Mouse (Mus musculus): ENCODE results near the gene Tmpo.

Tmpo gene

DNA sequence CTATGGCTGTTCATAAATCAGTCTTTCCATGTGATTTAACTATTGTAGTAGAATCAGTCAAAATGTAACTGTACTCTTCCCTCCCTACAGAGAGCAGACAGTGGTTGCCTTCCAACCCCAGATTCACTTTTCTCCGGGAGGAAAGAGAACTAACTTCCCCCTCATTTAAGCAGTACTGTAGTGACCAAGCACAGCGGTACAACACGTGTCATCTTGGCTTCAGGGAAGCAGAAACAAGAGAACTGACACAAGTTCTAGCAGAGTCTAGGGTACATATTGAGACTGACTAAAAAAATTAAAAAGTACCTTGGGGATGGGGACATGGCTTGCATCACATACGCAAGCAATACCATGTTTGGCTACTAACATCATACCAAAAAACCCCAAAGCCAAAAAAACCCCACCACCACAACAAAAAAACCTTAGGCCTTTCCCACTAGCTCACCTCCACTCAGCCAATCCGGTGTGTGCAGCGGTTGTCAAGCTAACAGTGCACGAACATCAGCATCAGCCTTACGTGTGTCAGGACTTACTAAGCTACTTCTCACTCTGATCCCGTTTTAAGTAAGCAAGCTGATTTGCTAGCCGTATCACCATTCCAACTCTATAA is 27.1 kb downstream of the Tmpo start:
- no peak for DNase-seq

DNA sequence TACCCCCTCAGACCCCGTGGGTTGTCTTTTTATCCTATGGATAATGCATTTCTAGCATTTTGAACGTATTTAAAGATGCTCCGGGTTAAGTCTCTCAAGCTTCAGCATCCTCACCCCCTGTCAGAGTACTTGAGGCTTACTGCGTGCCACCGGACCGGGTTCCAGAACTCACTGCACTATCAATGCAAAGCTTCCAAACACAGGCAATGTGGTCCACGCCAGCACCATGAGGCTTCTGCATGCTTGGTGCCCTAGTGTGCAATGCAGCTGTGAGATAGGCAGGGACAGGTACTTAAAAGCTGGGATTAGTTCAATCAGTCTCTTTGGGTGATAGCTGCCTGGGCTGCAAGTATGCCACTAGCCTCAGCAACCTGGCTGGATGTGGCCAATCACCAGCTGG is 35.7 kb downstream of the Tmpo start:
- DNase-seq, result no peak

DNA sequence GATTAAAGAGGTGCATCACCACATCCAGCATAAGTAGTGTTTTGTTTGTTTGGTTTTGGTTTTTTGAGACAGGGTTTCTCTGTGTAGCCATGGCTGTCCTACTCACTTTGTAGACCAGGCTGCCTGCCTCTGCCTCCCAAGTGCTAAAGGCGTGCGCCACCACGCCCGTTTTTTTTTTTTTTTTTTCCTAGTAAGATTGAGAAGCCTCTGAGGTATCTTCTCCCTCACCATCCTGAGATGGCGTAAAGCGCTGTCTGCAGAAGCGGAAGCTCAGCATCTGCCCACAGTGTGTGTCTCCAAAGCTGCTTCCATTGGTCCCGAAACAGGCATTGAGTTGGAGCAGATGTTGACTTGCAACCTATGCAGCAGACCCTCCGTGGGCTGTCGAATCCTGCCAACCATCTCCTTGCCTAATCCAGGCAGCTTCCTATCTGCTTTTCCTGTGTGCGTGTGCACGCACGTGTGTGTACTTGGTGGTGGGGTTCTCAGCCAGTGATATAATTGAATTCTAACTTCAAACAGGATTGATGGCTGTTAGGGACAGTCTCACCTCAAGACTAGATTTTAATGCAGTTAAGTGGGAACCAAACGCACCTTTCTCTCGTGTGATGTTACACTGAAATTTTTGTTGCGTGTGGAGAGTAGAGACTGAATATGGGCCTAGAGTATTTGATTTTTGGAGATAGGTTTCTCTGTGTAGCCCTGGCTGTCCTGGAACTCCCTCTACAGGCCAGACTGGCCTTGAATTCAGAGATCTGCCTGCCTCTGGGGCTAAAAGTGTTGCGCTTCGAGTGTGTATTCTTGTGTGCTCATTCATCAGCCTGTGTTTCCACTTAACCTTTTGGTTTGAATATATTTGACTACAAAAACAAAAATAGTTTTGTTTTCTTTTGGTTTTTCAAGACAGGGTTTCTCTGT is 37.5 kb downstream of the Tmpo start:
- no peak for DNase-seq

DNA sequence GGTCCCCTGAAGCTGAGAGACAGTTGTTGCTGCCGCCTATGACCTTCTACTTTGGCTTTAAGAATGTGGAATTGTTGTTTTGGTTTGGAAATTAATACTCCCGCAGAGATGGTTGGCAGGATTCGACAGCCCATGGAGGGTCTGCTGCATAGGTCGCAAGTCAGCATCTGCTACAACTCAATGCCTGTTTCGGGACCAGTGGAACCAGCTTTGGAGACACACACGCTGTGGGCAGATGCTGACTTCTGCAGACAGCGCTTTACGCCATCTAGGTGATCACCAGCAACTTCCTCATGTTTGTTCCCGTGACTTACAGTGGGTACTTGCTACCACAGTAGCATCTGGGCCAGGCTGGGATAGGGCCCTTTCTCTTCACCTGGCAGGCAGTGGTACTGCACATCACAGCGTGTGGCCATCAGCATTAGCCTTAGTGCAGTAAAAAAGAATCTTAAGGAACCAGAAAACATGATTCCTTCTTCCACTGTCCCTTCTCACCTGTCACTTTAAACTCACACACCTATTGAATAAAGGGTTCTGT is 38.4 kb downstream of the Tmpo start:
- no peak for DNase-seq

DNA sequence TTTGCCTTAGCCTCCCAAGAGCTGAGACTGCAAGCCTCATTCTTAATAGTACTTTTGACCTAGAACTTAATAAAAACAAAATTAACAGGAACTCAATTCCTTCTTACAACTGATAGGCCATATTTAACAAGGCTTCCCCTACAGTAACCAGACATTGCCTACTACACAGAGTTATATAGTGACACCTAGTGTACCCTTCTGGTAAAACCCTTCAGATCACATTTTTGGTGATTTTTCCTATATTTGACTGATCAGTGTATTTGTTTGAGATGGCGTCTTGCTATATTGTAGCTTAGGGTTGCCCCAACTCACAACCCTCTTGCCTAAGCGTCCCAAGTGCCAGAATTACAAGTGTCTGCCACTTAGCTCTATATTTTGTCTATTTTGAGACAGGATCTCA is 39.6 kb downstream of the Tmpo start:
- DNase-seq, result peak in 1 of 2 experiments; percentile 31

DNA sequence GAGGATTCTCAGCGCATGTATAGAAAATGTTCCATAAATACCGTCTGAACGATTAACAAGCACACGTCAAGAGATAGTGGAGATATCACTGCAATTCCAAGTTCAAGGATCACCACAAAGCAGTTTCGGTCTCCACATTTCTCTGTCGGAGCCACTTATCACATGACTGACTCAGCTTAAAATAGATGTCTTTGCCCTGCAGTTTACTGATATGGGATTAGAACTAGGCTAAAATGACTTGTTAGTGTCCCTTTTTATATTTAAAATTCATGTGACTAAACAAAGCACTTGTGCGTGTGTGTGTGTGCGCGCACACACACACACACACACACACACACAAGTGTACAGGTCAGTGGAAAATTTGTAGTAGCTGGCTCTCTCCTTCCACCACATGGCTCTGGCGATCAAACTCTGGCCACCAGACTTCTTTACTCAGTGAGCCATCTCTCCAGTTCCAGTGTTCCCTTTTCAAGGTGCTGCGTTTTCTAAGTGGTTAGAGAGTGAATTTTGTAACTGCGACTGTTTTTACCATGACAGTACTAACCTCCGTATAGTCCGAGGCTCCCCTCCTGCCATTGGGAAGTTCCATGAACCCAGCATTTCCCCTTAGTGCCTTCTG is 41.9 kb downstream of the Tmpo start:
- no peak for DNase-seq

DNA sequence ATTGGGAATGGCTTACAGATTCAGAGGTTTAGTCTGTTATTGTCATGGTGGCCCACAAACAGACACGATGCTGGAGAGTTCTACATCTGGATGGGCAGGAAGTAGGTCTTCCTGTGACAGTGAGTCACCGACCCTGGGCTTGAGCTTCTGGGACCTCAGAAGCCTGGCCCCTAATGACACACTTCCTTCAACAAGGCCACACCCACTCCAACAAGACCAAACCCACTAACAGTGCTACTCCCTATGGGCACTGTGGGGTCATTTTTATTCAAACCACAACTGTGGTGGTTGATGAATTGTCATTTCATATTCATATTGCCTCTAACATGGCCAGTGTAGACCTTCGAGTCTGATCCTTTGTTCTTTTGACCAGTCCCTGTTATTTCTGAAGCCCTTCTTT is 42.8 kb downstream of the Tmpo start:
- no peak for DNase-seq

DNA sequence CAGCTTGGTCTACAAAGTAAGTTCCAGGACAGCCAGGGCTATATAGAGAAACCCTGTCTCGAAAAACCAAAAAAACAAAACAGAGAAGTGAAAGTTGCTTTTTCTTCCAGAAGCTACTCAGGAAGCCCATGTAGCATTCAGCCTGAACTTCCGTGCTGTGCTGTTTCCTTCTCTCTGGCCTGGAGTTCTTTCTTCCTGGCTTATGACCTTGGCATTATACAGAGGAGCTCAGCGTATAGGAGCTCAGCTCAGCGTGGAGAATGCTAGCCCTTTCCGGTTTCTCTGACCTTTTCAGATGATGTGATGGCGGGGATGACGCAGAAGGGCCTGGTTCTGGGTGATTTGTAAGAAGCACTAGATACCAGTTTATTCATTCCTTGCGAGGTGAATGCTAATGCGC is 43.7 kb downstream of the Tmpo start:
- DNase-seq, result no peak

DNA sequence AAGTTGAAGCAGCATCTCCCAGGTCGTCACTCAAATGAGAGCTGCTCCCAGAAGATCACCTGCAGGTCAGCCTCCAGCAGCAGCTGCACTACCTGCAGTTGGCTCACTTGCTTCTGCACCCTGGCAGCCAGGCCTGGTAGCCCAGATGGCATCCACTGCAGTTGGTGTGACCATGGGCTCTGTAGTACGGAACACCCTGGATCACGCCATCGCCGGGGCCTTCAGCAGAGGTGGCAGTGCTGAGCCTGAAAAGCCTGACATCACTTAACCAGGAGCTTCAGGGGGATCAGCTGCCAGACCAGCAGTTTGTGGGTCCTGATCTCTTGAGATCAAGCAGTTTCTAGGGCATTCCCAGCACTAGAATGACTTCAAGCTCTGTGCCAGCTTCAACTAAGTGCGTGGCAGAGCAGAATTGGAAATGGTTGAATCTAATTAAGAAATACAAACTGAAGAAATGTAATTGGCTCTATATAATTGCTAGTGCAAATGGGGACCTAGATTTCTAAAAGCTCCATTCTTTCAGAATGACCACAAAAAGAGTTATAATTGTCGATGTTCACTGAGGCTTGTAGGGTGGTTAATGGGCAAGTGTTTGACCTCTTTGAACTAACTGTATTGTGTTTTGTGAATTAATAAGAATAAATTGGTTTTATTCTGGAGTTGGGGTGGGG is 45.7 kb downstream of the Tmpo start:
- no peak for DNase-seq

DNA sequence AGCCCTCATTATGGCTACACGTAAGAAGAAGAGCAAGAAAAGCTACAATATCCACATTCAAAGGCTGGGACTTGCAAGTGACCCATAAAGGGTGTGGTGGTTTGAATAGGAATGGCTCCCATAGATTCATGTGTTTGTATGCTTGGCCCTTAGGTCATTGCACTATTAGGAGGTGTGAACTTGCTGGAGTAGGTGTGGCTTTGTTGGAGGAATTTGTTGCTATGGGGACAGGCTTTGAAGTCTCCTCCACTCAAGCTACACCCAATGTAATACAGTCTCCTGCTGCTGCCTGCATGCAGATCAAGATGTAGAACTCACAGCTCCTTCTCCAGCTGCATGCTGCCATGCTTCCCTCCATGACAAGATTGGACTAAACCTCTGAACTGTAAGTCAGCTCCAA is 49.5 kb downstream of the Tmpo start:
- no peak for DNase-seq

DNA sequence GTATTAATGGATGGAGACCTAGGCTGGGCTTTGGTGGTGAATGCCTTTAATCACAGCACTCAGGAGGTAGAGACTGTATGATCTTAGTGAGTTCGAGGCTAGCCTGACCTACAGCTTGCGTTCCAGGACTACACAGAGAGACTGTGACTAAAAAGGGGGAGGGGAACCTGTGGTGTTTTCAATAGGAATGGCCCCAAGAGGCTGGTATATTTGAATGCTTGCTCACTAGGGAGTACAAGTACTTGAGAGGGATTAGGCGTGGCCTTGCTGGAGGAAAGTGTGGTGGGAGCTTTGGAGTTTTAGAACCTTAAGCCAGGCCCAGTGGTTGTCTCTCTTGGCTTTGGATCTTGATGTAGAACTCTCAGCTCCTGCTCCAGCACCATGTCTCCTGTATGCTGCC is 50.3 kb downstream of the Tmpo start:
- no peak for DNase-seq

DNA sequence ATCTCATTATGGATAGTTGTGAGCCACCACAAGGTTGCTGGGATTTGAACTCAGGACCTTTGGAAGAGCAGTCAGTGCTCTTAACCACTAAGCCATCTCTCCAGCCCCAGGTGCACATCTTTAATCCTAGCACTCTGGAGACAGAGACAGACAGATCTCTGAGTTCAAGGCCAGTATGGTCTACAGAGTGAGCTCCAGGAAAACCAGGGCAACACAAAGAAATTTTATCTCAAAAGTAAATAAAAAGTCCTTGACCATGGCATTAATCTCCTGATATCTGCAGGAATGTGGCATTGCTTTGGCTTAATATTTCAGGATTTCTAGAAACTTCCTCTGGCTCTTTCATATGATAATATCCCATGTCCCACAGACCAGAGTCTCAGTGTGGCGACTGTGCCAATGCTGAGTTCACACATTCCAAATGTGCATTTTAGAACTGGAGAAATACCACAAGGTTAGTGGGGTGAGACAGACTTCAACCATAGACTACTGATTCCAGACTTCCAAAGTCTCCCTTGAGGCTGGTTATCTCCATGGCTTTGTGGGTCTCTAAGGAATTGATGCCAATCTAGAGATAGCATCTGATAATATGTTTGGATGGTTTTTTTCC is 52.5 kb downstream of the Tmpo start:
- DNase-seq, result peak; percentile 73 to 80

DNA sequence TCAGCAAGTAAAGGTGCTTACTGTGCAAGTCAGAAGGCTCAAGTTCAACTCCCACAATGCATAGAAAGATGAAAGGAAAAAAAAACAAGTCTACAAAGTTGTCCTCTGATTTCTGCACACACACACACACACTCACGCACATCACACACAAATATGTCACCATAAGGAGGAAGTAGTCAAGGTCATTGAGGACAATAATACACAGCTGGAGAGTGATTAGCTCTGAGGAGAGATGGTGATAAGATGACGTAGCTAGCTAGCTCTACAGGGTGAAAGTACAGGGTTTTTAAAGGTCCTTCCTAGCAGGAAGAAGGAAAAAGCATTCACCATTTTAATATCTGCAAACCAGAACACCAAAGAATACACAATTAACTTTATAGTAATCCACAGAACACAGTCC is 53.7 kb downstream of the Tmpo start:
- DNase-seq, result no peak

DNA sequence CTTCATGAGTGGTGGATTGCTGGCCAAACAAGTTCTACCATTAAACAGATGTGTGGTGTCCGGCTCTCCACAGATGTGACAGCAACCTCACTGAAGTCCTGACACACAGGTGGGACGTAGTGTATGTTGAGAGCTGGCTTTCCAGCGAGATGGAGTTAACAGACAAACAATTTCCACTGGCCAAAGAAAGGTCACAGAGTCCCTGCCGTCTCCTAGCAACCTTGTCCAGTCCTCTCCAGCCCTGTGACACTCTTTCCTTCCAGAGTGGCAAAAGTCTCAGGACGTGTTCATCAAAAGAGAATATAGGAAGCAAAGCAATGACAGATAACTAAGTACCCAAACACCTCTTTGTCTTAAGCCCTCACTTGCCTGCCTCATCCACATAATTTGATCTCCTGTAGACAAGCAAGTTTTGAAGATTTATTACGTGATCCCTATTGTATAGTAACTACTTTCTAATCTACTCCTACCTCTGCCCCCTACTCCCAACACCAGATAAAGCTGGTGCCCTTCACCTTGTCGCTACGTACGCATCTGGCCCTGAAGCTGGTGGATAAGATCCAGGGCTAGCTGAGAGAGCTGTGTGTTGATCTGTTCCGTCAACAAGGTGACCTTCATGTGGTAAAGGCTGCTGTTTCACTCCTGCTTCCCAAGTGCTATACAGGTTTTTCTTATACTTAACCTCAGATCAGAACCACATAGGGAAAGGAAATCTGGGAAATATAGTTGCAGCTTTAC is 54.3 kb downstream of the Tmpo start:
- peak; percentile 22 to 56 for DNase-seq

DNA sequence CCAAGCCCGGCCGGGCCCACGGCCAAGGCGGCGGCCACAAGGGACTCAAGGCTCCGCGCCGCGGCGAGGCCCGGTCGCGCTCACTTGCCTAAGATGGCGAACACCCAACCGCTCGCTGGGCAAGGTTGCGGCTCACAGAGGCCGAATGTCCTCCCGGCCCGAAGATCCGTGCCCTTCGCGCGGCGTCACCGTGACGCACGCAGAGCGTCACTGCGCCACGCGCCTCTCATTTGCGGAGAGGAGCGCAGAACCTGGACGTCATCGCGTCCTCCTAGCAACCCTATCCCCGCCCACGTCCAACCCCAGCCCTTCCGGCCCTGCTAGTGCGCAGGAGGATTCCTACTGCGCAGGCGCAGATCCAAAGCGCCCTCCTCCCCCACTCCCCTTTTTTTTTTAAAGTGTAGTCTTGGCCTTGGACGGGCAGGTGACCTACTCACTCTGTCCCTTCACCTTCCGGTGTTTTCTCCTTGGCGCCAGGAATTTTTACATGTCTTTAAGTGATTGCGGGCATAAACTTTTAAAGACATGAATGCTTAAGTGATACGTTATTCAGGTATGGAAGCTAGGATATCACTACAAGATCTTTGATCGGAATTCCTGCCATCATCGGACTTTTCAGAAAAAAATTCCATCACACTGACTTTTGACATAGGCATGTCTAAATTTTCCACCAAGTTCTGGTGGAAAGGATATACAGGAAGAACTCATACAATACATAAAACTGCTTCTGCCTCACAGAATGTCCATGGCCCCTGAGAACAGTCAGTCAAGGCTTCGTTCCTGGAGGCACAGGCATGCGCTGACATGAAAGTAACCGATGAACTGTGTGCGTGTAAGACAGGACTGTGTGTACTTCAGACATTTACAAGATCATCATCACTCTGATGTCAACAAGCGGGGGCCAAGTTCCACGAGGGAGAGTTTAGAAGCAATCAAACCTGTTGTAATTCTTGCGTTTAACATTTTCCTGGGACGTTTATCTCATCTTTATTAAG is 57.0 kb downstream of the Tmpo start, which contains the start of gene Slc25a3:
TSS of gene Slc25a3 (minus strand) at position 232 of the 995 bp plus-strand sequence.
- DNase-seq, result peak; percentile 97 to 99

DNA sequence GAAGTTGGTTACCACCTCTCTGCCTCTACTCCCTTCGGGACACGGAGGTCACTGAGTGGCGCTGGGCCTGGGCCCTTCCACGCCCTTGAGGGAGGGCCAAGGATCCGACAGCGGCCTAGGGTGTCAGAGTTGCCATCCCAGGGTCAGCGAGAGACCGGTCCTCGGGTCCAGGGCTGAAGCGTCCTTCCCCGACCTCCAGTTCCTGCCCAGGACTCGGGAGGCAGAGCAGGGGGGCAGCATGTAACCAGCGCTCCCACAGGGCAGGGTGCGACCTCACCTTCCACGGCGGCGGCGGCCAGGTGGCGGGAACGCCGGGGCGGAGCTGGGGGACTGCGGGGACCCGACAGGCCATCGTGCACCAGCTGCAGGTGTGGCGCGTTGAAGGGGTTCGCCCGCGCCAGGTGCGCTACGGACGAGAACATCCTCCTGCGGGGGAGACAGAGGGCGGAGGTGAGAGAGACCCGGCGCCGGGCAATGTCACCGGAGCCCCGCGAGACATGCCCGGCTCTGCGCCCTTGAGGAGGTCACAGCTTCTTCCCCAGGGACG is 57.8 kb downstream of the Tmpo start:
- peak; percentile 47 to 53 for DNase-seq

DNA sequence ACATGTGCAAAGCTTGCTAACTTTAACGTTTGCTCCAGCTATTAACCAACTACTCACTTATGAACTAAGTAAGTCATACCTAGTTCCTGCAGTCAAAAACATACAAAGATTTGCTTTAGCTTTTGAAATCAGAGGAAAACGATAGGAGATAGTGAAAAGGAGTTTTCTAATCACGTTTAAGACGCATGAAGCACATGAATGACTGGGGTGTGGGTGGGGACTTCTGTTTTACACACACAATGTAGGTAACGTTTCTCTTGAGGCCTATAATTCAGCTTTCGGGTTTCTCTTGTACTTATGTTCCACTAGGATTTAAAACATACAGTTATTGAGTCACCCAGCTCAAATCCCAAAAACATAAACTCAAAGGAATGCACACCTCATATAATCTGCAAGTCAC is 58.5 kb downstream of the Tmpo start:
- no peak for DNase-seq

DNA sequence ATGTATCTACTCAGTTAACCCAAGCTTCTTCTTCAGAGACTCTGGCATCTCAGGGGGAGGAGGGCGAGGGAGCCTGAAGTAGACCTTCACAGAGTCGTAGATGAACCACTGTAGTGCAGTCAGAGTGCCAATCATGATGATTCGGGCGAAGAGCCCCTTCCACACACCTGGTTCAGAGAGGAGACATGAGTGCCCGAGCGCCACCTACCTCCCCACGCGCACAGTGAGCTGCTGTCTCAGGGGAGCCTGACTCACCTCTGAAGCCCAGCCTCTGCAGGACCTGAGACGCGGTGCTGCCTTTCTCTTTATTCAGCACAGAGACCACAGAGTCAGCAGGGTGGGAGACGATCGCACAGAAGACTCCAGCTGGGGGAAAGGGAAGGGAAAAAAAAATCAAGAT is 64.2 kb downstream of the Tmpo start:
- DNase-seq, result no peak

DNA sequence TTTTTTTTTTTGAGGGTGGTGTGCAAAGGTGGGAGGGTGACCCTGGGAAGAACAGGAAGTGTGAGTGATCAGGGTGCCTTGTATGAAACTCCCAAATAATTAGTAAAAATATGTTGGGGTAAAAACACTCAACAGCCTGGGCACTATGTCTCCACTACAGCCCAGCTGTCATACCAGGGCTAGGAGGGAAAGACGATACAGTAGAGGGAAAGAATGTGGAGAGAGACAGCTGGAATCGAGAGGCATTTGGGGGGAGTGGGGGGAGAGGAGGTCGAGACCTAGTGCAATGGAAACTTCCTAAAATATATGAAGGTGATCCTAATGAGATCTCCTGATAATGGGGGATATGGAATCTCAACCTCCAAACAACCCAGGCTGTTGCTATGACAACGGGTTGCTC is 71.3 kb downstream of the Tmpo start:
- DNase-seq, result no peak

DNA sequence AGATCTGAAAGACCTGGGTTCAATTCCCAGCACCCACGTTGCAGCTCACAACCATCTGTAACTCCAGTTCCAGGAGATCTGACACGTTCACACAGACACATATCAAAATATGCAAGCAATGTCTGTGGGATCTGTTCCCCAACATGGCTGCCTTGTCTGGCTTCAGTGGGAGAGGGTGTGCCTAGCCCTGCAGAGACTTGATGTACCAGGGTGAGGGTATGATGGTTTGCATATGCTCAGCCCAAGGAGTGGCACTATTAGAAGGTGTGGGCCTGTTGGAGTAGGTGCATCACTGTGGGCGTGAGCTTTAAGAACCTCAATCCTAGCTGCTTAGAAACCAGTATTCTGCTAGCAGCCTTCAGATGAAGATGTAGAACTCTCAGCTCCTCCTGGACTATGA is 75.1 kb downstream of the Tmpo start:
- no peak for DNase-seq

Data from kidney, adult 8-10 months (tissue).